Mouse (Mus musculus) CD4-positive naive resting alpha-beta T cell, adult 57 days (primary cell): ENCODE data around the gene Scube1. TPM values are rescaled to one million over a fixed set of nuclear protein-coding genes. Genes with fewer than 3 reads are reported as not detected.

Source experiments
- total RNA-seq: library from RNA; stranded (reverse); gene quantifications from one replicate; pipeline ENCODE4 v1.2.4, GENCODE M21; 2023

Gene Scube1
- not detected for total RNA-seq

GRCm38 (mm10) chr15:83724886-83725269 is at the start of gene Scube1:
TSS of gene Scube1 (minus strand) at chr15:83725021.

GRCm38 (mm10) chr15:83594513-83595363 is 130.1 kb downstream of the Scube1 start, which contains the start of gene Ttll12:
TSS of gene Ttll12 (minus strand) at chr15:83595157.

GRCm38 (mm10) chr15:83563327-83563856 is 161.4 kb downstream of the Scube1 start, which contains the start of the genes Tspo and Mcat:
TSS of gene Tspo (plus strand) at chr15:83563592.
TSS of gene Mcat (minus strand) at chr15:83563787.

Other genes with a start within 250 kb of the Scube1 start
- 8.1 TPM for gene Ttll1, start 214.1 kb downstream of the Scube1 start, total RNA-seq
- gene Bik, start 198.2 kb downstream of the Scube1 start, total RNA-seq, result 2.5 TPM
- 114 TPM for gene Tspo, start 161.4 kb downstream of the Scube1 start, total RNA-seq
- 16.2 TPM for gene Mcat, start 161.2 kb downstream of the Scube1 start, total RNA-seq
- gene Ttll12, start 129.9 kb downstream of the Scube1 start, total RNA-seq, result 21.7 TPM
- not detected for gene Mpped1, start 54.4 kb upstream of the Scube1 start, total RNA-seq